Mouse (Mus musculus): ENCODE results near the gene C1qtnf6.

DNA sequence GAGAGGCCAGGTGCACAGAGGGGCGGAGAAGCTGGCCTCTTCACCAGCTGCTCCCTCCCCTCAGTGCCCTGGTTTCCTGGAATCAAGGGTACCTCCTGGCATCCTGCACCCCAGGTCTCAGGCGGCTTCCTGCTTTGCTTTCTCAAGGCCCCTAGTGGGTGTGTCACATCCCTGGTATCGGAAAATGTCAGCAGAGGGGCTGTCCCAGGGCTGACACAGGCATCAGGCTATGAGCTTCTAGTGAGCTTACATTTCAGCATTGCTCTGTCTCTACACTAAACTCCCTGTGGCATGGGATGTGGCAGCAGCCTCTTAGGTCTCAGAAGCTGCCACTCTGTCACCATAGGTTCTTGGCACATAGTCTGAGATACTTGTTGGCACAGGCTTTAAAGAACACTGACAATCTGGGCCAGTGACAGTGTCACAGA, 55.6 kb downstream of the C1qtnf6 start:
- no peak for TF ChIP-seq POLR2A (IDR thresholded peaks at IDR 0.05; ENCODE audit: low read depth, low read length)
- TF ChIP-seq CTCF (IDR thresholded peaks at IDR 0.05; ENCODE audit: extremely low read depth, insufficient read depth, insufficient read length, insufficient replicate concordance): no peak

Measured in spleen, adult 2 months (tissue).